Mouse (Mus musculus) cerebellum, adult 18-20 months (tissue): ENCODE measurements around the gene Crx.
A peak's percentile ranks its signal among the peaks of the same experiment; 100 is the strongest.
"Not testable (repeated sequence)": the region's sequence is repeated elsewhere in the genome, so short reads cannot be mapped to it uniquely, and the experiment has no call there.

Source experiments
- DNase-seq, 2 experiments: peaks; one replicate each; pipeline ENCODE4 v3.0.0; 2021

Gene Crx

DNA sequence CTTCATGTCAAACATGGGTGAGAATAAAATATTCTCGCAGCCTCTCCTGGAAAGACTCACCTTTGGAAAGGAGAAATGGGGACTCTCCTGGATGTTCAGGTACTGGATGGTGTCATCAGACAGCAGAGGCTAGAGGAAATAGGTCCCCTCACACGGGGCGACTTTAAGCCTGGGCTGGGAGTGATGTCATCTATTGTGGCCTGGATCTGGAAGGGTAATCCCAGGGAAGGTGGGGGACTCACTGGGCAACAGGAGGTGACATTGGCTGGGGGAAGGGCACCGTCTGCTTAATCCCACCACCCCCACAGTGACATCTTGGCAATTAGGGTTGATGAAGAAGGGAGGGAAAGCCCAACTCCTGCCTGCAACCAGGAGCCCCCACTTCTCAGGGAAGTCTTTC, at the start of gene Crx:
Gene Crx (minus strand): TSS at position 213 of the 400 bp plus-strand sequence.
- no peak for DNase-seq

DNA sequence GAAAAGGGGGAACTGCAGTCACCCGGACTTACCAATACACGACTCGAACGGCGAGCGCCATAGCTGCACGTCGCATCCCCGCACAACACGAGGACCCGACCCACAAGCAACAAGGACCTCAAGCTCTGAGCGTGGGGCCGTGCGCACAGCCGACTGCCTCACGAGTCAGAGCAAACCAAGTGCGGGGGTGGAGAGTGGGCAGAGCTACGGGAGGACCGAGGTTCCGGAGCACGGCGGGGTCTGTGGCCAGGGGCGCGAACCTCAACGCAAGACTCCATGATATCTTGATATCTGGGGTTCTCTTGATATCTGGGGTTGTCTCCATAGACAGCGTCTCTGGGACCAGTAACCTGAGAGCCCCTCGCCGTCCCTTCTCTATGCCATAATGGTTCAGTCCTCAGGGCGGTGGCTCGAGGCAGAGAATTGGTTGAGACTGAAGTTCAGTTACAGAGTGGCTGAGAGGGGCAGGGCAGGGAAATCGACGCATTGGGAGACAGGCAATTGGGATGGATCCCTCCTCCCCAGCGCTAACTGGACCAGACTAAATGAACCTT, 42.5 kb upstream of the Crx start, which contains the start of gene Selenow:
Gene Selenow (minus strand): TSS at position 183 of the 554 bp plus-strand sequence.
- peak; percentile 91 to 92 for DNase-seq

DNA sequence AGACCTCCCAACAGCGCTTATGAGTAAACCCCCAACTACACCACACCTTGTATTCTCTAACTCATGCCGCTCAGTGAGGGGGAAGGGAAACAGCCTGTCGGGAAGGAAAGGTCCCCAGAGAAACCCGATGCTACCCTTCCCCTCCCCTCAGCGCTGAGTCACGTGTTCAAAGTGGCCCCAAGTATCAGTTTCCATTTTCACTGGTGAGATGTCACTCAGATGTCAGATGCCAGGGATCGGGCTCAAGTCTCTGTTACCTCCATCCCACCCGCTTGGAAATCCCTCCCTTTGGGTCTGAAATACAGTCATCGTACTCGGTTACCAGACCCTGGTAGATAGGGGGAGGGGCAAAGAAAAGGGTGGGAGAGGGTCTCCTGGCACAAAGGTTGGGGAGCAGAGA, 42.0 kb upstream of the Crx start:
- peak in 1 of 2 experiments; percentile 47 for DNase-seq

DNA sequence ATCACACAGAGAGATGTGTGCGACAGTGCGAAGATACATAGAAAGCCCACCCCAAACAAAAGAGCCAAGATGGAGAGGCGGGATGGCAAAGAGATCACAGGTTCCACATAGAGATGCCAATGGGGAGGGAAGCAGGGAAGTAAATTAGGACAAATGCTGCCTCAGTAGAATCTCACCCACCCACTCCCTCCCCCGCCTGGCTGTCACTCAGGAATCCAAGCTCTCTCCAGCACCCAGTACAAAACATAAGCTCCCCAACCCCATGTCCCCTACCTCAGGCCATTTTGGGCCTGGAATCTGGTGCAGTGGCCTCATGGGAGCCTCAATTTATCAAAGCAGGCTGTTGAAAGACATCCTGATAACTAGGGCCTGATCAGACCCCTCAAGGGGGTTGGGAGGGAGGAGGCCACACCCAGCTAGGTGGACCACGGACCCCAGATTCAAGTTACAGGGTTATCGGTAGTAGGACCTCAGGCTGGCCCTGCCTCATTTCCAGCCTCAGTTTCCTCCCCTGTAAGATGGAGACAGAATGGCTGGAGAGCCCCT, 41.0 kb upstream of the Crx start:
- DNase-seq: no peak

DNA sequence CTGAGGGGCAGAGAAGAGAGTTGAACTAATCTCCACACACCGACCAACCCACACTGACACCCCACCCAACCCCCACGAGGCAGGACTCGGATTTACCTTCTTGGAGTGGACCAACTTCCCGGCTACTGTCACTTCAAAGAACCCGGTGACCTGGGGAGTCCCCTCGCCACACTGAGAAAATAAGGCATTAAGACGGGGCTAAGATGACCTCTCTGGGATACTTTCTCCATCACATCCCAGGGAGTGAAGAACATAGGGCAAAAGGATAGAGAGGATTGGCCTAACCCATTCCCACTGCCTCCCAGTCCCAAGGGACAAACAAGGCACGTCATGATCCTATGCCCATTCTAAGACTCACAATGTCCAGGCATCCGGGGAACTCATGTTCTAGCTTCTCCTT, 40.2 kb upstream of the Crx start:
- no peak for DNase-seq

DNA sequence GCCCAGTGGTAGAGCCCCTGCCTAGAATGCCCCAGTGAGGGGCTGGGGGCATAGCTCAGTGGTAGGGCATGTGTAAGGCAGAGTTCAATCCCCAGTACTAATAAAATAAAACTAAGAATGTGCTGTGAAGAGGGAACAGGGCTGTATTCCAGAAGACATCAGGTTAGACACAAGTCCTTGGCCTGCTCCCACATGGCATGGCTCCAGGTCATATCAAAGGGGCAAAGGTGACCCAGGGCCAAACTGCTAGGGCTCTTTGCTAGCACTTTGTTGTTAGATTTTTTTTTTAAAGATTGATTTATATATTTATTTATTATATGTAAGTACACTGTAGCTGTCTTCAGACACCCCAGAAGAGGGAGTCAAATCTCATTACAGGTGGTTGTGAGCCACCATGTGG, 38.6 kb upstream of the Crx start:
- DNase-seq: no peak

DNA sequence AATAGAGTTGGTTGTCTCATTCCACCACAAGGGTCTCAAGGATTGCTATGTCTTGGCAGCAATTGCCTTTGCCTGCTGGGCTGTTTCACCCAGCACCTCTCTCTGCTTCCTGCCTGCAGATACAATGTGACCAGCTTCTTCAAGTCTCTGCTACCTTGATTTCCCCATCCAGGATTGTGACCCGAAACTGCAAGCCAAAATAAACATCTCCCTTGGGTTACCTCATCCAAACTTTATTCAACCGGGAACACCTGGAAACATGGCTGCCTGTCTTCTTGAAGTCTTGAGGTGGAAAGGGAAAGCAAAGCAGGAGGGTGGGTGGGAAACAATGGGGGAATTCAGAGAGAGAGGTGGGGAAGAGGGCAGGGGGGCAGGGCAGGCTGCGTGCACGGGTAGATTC, 37.2 kb upstream of the Crx start:
- DNase-seq: no peak

DNA sequence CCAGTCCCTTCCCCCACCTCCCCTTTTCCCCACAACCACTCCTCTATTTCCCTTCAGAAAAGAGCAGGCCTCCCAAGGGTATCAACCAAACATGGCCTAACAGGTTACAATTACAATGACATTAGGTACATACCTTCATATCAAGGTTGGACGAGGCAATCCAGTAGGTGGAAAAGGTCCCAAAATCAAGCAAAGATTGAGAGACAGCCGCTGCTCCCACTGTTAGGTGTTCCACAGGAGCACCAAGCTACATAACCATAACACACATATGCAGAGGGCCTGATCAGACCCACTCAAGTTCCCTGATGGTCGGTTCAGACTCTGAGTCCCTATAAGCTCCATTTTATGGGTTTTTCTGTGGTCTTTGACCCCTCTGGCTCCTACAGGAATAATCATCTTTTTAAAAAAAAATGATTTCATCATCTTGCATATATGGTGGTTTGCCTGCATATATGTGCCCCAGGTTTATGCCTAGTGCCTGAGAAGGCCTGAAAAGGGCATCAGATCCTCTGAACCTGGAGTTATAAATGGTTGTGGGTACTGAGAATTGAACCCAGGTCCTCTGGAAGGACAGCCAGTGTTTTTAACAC, 36.5 kb upstream of the Crx start:
- no peak for DNase-seq

DNA sequence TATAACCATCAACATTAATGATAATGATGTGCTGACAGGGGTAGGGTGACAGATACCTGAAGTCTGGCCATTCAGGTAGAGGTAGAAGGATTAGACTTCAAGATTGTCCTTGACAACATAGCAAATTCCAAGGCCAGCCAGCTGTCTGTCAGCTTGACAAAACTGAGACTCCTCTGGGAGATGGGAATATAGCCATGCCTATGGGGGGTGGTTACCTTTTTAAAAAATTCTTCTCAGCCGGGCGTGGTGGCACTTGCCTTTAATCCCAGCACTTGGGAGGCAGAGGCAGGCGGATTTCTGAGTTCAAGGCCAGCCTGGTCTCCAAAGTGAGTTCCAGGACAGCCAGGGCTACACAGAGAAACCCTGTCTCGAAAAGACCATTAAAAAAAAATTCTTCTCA, 35.9 kb upstream of the Crx start:
- DNase-seq: not testable (repeated sequence)

DNA sequence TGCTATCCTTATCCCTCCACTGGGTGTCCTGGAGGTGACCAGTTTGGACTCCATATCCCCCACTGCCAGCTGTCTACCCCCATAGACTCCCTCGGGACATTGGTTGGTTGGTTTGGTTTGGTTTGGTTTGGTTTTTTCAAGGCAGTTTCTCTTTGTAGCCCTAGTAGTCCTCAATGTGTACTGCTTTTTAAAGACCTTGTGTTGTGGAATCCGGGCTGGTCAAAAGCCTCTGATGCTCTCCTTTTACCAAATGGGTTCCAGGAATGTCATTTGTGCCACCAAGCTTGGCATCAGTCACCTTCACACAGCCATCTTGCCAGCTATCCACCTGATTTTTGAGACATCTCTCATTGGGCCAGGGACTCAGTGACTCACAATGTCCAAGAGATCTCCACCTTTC, 35.0 kb upstream of the Crx start:
- DNase-seq: no peak

DNA sequence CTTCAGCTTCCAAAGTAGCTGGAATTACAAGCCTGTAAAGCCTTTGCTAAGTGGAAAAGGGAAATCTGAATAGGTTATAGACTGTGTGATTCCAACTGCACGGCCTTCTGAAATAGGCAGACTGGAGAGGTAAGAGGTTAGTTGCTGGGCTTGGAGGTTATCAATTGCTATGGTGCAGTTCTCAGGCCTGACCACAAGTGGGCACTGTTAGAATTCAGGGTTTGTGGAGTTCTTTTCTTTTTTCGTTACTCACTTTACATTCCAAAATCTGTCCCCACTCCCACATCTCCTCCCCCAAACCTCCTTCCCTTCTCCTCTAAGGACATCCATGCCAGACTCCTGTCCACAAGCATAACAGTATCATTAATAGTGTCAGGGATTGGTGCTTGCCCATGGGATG, 34.5 kb upstream of the Crx start:
- DNase-seq: peak in 1 of 2 experiments; percentile 25

DNA sequence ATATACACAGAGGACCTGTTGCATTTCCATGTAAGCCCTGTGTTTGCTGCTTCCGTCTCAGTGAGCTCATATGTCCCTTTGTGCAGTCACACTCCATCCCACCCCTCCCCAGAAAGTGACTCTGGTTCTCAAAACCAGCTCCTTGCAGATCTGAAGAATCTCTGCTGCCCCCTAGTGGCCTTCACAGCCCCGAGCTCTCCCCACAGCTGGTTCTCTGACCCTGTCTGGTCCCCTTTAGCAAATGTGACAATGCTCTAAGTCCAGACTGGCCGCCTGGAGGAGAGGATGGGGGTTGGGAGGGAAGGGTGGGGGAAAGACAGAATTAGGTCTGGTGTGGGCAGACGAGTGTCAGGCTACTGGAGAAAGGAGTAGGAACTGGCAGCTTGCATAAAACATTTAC, 32.4 kb upstream of the Crx start:
- DNase-seq: peak; percentile 68 to 72

DNA sequence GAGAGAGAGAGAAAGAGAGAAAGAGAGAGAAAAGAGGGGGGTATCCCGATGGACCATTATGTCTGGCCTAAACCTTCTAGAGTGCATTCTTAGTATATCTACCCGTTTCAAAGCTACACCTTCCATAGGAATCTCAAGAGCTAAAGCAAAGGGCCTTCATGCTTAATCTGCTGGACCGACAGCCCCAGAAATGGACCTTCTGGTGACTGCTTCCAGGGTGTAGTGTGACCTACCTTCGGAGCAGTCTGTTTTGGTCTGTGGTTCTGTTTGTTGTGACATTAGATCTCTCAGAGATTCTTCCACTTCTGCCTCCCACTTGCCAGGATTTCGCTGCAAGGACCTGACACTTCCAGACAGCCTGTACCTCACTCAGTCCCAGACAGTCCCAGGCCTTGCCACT, 30.8 kb upstream of the Crx start:
- DNase-seq: no peak

DNA sequence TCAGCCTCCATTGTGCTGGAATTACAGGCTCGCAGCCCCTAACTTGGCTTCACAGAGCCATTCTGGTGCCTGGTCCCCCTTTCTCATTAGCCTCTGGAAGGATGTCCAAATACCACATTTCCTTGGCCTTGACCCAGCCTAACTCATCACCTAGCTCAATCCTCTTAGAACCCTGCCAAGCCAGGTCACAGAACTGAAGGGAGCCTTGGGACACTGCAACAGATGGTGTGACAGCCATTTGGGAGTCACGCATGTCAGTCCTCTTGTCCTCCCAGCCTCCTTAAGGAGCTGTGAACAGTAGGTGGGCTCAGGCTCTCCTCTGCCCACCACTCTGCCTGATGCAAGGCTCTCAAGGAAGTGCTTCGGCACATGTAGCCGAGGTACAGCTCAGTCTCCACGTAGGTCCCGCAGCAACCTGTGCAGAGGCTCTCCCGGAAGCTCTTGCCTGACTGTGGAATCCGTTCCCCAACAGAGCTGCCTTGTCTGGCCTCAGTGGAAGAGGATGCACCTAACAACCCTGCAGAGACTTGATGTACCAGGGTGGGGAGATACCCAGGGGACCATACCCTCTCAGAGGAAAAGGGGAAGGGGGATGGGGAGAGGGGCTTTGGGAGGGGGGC, 28.3 kb upstream of the Crx start:
- DNase-seq: no peak

DNA sequence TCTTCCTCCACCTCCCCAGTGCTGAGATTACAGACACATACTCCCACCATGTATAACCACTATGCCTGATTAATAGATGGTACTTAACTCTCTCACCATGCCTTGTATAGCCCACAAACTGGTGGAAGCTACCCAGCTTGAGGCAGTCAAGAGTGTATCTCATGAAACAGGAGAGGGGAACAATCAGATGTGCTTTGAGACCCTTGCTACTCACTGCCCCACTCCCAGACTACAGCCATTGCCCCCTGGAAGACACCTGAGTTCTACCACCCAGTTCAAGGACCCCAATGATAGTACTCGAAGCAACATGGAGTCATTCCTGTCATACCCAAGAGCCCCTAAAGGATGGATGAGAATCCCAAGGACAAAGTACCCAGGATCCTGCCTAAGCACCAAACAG, 26.8 kb upstream of the Crx start:
- no peak for DNase-seq

DNA sequence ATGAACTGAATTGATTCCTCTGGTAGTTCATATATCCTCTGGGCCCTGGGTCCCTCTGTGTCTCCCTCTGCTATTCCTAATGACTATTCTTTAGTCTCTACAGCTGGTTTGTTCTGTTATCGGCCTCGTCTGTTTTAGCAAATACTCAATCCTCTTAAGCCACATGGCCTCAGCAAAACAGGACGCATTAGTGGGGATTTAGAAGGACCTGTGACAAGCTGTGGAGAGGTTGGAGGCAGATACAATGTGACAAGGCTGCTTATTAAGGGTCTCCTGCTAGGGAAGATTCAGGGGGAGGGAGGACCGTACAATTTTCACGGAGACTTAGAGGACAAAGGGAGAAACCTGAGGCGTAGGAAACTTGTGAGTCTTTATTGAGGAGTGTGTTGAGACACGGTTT, 26.1 kb upstream of the Crx start:
- DNase-seq: no peak

DNA sequence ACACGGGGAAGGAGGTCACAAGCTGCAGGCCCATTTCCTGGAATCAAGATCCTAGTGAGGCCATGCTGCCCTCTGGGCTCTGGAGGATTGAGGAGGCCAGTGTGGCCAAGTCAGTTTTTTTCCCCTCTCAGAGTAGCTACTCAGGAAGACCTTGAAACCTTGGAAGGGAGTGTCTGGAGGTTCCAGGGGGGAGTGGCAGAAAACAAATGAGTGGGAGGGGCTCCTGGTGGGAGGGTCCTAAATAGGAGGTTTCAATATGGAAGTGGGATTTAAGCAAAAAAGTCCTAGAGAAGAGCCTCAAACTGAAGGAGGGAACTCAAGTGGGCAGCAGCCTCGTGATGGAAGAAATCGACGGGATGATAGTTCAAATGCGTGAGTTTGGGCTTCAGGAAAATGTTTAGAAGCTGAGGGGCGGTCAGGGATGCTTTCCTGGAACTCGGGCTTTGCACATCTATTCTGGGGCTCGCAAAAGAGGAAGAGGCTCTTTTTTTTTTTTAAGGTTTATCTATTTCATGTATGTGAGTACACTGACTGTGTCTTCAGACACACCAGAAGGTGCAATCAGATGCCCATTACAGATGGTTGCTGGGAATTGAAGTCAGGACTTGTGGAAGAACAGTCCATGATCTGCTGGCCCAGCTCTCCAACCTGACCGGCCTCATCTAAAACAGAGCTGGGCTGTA, 21.7 kb upstream of the Crx start:
- DNase-seq: no peak

DNA sequence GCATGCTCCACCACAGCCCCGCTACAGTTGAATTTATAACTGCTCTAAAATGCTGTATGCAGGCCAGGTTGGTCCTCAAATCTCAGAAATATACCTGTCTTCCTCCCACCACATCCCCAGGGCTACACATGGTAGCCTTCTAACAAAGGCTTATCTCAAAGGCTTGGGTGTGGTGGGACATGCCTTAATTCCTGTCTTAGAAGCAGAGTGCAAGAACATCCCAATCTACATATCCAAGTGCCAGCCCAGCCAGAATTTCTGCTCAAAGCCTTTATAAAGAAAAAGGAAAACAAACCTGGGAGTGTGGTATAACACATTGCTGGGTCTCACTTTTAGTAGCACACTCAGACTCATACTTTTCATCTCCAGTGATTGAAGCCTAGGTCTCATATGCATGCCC, 14.5 kb upstream of the Crx start:
- DNase-seq: no peak

DNA sequence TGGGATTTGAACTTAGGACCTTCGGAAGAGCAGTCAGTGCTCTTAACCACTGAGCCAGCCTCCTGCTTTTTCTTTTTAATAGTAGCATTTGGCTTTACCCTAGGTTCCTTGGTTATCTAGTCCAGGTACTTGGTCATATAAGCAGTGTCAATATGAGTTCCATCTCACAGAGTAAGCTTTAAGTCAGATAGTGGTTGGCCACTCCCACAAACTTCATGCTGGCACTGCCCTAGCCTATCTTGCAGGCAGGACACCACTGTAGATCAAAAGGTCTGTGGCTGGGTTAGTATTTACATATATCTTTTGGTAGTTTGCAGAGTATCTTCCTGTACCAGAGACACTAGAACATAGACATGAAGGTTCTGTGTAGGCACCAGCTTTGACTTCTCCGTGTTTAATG, 4.4 kb upstream of the Crx start:
- no peak for DNase-seq

DNA sequence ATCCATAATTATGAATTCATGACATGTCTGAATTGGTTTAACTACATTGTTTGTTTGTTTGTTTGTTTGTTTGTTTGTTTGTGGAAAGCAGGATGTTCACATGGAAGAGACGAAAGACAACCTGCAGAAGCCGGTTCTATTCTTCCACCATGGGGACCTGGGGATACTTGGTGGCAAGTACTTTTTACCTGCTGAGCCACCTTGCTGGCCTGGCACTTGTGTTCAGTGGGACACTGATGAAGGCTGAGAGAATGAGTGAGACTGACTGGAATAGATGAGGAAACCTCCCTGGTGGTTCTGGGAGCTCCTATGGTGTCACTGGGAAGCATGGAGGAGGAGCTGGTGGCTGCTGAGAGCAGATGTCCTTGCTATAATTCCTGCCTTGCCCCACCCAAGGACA, 2.5 kb upstream of the Crx start, which contains the start of gene Crxos:
Gene Crxos (plus strand): TSS at position 301 of the 400 bp plus-strand sequence.
- DNase-seq: no peak

DNA sequence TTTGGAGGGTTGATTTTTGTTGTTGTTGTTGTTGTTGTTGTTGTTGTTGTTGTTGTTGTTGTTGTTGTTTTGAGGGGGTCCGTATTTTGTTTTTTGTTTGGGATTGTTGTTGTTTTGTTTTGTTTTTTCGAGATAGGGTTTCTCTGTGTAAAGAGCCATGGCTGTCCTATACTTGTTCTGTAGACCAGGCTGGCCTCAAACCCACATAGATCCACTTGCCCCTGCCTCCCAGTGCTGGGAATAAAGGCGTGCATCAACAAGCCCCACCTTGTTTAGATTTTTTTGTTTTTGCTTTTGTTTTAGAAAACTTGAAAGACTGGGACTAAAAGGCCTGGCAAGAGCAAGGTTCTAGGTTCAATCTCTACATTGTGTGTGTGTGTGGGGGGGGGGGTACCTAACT, 2.1 kb upstream of the Crx start:
- no peak for DNase-seq

DNA sequence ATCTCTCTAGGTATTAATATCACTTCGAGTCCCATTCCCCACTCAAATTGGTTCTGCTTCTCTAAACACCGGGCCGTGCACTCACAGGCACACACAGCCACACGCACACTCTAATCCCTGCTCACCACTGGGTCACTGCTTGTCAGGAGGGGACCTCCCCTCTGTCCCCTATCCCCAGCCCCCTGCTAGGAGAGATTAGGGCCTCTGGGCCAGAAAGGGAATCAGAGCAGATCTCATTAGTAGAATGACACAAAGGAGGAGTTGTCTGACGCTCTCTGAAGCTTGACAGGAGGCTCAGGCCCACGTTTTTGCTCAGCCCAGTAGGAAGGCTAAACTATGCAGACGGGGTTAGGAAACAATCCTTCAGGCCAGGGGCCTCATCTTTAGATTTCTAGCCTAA, 1.6 kb upstream of the Crx start:
- DNase-seq: no peak

DNA sequence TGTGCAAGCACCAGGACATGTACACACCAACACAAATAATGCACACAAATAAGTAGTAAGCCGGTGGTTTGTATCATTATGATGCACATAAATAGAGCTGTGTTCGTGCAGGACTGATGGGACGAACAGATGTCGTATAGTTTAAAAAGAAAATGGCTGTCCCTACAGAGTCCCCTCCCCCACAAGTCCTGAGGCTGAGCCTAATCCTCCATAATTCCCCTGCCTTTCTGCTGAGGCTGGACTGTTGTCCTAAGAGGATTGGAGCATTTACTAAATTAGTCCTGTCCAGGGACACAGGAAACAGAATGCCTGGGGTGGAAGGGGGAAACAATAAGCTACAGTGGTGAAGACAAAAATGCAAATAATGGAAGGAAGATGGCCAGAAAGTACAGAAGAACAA, 15.7 kb downstream of the Crx start:
- DNase-seq: no peak

DNA sequence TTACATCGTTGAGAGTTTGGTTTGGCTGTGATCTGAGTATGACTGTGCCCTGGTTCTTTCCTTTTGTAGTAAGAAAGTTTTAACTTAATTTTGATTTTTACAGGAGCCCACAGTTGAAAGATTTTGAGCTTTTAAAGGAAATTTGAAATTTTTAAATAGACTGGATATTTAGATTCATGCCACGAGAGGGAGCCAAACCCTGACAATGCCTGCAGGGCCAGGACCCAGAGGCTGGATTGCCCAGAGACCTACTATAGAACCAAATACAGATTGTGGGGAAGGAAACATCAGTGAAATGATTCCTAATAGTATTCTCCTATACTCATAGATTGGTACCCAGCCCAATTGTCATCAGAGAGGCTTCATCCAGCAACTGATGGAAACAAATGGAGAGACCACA, 20.1 kb downstream of the Crx start:
- DNase-seq: no peak
